ENCODE assay signal across 8 mouse cellular contexts in the genomic region with DNA sequence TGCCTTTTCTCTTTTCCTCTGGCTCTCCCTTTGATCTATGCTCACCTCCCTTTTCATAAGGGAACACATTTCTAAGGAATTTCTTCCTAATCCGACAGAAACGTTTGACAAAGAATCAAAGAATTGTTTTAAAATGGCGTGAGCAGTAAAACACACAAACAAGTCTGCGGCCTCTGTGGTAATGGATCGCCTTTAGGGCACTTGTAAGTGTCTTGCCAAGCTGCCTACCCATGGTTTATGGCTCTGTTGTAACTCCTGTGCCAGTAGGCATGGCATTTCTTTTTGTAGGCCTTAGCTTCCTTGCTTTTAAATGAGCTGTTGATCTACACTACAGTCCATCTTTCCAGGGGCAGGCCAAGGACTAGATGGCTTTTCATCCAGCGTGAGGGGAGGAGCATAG. TPM values are rescaled to one million over a fixed set of nuclear protein-coding genes. Genes with fewer than 3 reads are reported as not detected.
A peak's percentile ranks its signal among the peaks of the same experiment; 100 is the strongest.
DNase-seq lines count a peak whose midpoint lies in the region; ATAC-seq and TF ChIP-seq lines count a peak whose summit lies in the region.

No protein-coding gene starts in this region.

- no peak overlapping the region for H3K27ac ChIP-seq in heart, embryonic 13.5 days (replicated peaks)
- no peak overlapping the region; the same call in 1 of the 2 replicates for H3K27ac ChIP-seq in hindbrain, embryonic 10.5 days
- no peak overlapping the region; the same call in 1 of the 2 replicates for H3K27ac ChIP-seq in midbrain, embryonic 10.5 days (replicated peaks)

- TF ChIP-seq POLR2A in brain, embryonic 14.5 days (IDR thresholded peaks at IDR 0.05; ENCODE audit: borderline replicate concordance, extremely low read depth, insufficient read depth, insufficient read length, poor library complexity, severe bottlenecking): no peak

- peak overlapping the region; percentile 88 for H3K4me3 ChIP-seq in heart, embryonic 13.5 days
- H3K4me3 ChIP-seq in hindbrain, embryonic 10.5 days: peak overlapping the region; percentile 76
- peak overlapping the region; percentile 71 for H3K4me3 ChIP-seq in midbrain, embryonic 10.5 days

- 34% methylated on average over 6 of the region's 6 CpGs for WGBS in heart, embryonic 13.5 days
- WGBS in hindbrain, embryonic 10.5 days: 26% methylated on average over 6 of the region's 6 CpGs
- WGBS in midbrain, embryonic 10.5 days: 28% methylated on average over 6 of the region's 6 CpGs

- H3K4me2 ChIP-seq in heart, embryonic 13.5 days: peak overlapping the region; percentile 92

- H3K9me3 ChIP-seq in heart, embryonic 13.5 days: no peaks in the 10 kb centered on the region
- H3K9me3 ChIP-seq in hindbrain, embryonic 10.5 days: no peaks in the 10 kb centered on the region
- no peaks in the 10 kb centered on the region for H3K9me3 ChIP-seq in midbrain, embryonic 10.5 days (replicated peaks)

- peaks cover 23% of the 10 kb centered on the region for H3K4me1 ChIP-seq in heart, embryonic 13.5 days
- H3K4me1 ChIP-seq in hindbrain, embryonic 10.5 days (replicated peaks): peaks cover 20% of the 10 kb centered on the region; the same call in 1 of the 2 replicates
- peaks cover 13% of the 10 kb centered on the region for H3K4me1 ChIP-seq in midbrain, embryonic 10.5 days

- H3K36me3 ChIP-seq in heart, embryonic 13.5 days: no peaks in the 10 kb centered on the region
- no peaks in the 10 kb centered on the region for H3K36me3 ChIP-seq in hindbrain, embryonic 10.5 days
- H3K36me3 ChIP-seq in midbrain, embryonic 10.5 days: no peaks in the 10 kb centered on the region

- DNase-seq in heart, postnatal 4 days: no peak
- peak; percentile 44 for DNase-seq in brain, embryonic 14.5 days (ENCODE audit: low read depth)
- DNase-seq in hindbrain, embryonic 10.5 days (ENCODE audit: low spot score): peak; percentile 10
- no peak for DNase-seq in midbrain, embryonic 10.5 days (ENCODE audit: low spot score)
- DNase-seq in adrenal gland, postnatal 10 days: no peak
- DNase-seq in ovary, postnatal 10 days (ENCODE audit: low spot score): no peak
- DNase-seq in thymus, postnatal 14 days: no peak

- no peaks in the 10 kb centered on the region for H3K27me3 ChIP-seq in heart, embryonic 13.5 days (replicated peaks)
- H3K27me3 ChIP-seq in hindbrain, embryonic 10.5 days (ENCODE audit: insufficient read depth, poor library complexity, severe bottlenecking): peaks cover 18% of the 10 kb centered on the region; the same call in 1 of the 2 replicates
- H3K27me3 ChIP-seq in midbrain, embryonic 10.5 days (ENCODE audit: low read depth, poor library complexity, severe bottlenecking): peaks cover 22% of the 10 kb centered on the region

- H3K9ac ChIP-seq in heart, embryonic 13.5 days: peak overlapping the region; percentile 93

- no peak for TF ChIP-seq CTCF in brain, embryonic 14.5 days (IDR thresholded peaks at IDR 0.05; ENCODE audit: borderline replicate concordance, extremely low read depth, insufficient read depth, insufficient read length)

- no peak for ATAC-seq in heart, embryonic 13.5 days (ENCODE audit: extremely low read depth, insufficient number of reproducible peaks, low FRiP score, low TSS enrichment)

RNA-seq across cellular contexts. Expression of a gene that starts 0.8 kb away (rescaled TPM):
- 22.0 and 25.8 TPM in 2 replicates for polyA plus RNA-seq in heart, embryonic 13.5 days (2015; fragmentation: Nextera tagmentation; extraction: Ambion mirVana)
- total RNA-seq in heart, postnatal 4 days (2021): 10 to 100 TPM; 18.9 to 20.6 TPM
- 35.4 and 43.4 TPM in 2 replicates for polyA plus RNA-seq in brain, embryonic 14.5 days (2012; rRNA removed)
- 15.0 and 15.4 TPM in 2 replicates for polyA plus RNA-seq in hindbrain, embryonic 10.5 days (2016; fragmentation: Nextera tagmentation; extraction: Ambion mirVana)
- 19.4 and 21.3 TPM in 2 replicates for polyA plus RNA-seq in midbrain, embryonic 10.5 days (2016; fragmentation: Nextera tagmentation; extraction: Ambion mirVana)
- 10 to 100 TPM; 20.8 to 23.1 TPM for total RNA-seq in adrenal gland, postnatal 10 days (2021)

Comparison
In these comparisons a context has a peak if more than half of its experiments do, and no peak if none do; other contexts are left out.
1. DNase-seq: peak in brain, embryonic 14.5 days (single experiment) and hindbrain, embryonic 10.5 days (single experiment); none in heart, postnatal 4 days (single experiment), midbrain, embryonic 10.5 days (single experiment), adrenal gland, postnatal 10 days (single experiment), ovary, postnatal 10 days (single experiment) and thymus, postnatal 14 days (single experiment).
2. Peak in every context shown above with its lines, with median percentiles within 50 percentile points of each other: H3K4me3 ChIP-seq.